Mouse (Mus musculus): ENCODE measurements around the gene Cmpk2. TPM values are rescaled to one million over a fixed set of nuclear protein-coding genes. Genes with fewer than 3 reads are reported as not detected.
"Not testable (repeated sequence)": the region's sequence is repeated elsewhere in the genome, so short reads cannot be mapped to it uniquely, and the experiment has no call there.

Cmpk2 gene
- polyA plus RNA-seq, 1 experiment from 2014 or later = 11.5 TPM

- no peaks in the 10 kb centered on the region for H3K27me3 ChIP-seq
- H3K4me1 ChIP-seq = peaks cover 8% of the 10 kb centered on the region; the same call in 1 of the 2 replicates
- no peak overlapping the region for H3K4me3 ChIP-seq
- H3K9ac ChIP-seq (replicated peaks) = no peak overlapping the region
- H3K9me3 ChIP-seq = no peaks in the 10 kb centered on the region
- 34% methylated on average over 5 of the region's 5 CpGs for WGBS
- H3K4me2 ChIP-seq (replicated peaks) = no peak overlapping the region
- no peaks in the 10 kb centered on the region for H3K36me3 ChIP-seq
- no peak for ATAC-seq (replicated peaks)
- H3K27ac ChIP-seq (replicated peaks) = no peak overlapping the region
Observed at GRCm38 (mm10) chr12:26454682-26455081, 14.3 kb upstream of the Cmpk2 start.

DNA sequence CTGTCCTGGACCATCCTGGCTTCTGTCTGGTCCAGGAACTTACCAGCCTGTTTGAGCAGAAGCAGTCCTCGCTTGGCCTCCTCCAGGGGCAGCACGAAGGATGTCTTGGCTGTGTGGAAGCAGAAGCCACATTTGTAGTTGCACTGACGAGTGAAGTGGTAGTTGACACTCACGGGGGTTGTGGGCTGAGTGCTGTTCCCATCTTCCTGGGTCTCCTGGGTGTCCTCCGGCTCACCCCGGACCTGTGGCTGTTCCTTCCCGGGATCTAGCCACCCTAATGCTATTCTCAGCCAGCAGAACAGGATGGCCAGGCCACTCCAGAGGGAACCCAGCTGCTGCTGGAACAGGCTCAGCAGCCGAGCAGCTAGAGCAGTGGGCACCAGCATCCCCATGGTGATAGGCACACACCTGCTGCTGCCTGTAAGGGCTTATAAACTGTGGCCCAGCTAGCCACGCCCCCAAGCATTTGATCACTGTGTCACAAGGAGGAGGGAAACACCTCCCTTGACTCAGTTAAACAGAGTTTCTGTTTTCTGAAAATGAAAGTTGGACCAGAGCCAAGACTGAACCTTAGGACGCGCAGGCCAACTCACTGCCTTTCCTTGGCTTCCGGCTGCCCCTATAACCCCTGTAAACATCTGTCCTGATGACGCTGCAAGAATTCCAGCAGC lies 12.8 kb upstream of the Cmpk2 start, which contains the start of gene Rsad2:
TSS of gene Rsad2 (minus strand) at position 425 of the 671 bp plus-strand sequence.
- no peak within 1 kb of the TSS; the same call in 1 of the 2 replicates for H3K4me2 ChIP-seq (replicated peaks)
- WGBS = 42% methylated on average over 13 of the region's 13 CpGs
- 0 out of 2 replicates have a peak, but pooled peaks have one; percentile 26 for ATAC-seq (replicated peaks)

DNA sequence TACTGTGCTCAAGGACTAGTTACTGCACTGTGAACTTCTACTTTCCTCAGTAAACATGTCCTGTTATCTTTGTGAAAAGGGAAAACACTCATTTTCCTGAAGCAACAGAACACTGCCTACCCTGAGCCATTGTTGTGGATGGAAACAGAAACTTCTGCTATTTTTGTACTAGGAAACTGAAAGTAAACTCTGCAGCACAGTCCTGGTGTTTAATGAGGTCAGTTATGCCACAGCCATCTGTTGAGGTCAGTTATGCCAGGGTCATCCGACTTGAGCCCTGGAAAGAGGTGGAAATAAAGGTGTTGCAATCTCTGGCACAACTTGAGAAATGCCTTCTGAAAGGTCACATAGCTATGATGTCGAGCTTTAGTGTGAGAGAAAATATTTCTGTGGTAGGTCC lies 8.9 kb upstream of the Cmpk2 start:
- Histone ChIP-seq H3K27ac (replicated peaks) (no peak overlapping the region), H3K4me1 (peaks cover 8% of the 10 kb centered on the region; the same call in 1 of the 2 replicates), H3K27me3 (no peaks in the 10 kb centered on the region), H3K9me3 (no peaks in the 10 kb centered on the region), H3K4me3 (no peak overlapping the region), H3K9ac (replicated peaks) (no peak overlapping the region), H3K4me2 (replicated peaks) (no peak overlapping the region), H3K36me3 (no peaks in the 10 kb centered on the region)
- WGBS = 78% methylated on average over 2 of the region's 2 CpGs
- ATAC-seq (replicated peaks) = no peak

More for the DNA sequence above, 12.8 kb upstream of the Cmpk2 start, which contains the start of gene Rsad2:
- Histone ChIP-seq H3K27me3 (no peaks in the 10 kb centered on the region), H3K4me3 (no peak within 1 kb of the TSS), H3K9me3 (no peaks in the 10 kb centered on the region), H3K4me1 (peaks cover 8% of the 10 kb centered on the region; the same call in 1 of the 2 replicates), H3K9ac (replicated peaks) (no peak within 1 kb of the TSS), H3K36me3 (no peaks in the 10 kb centered on the region), H3K27ac (replicated peaks) (no peak within 1 kb of the TSS)

DNA sequence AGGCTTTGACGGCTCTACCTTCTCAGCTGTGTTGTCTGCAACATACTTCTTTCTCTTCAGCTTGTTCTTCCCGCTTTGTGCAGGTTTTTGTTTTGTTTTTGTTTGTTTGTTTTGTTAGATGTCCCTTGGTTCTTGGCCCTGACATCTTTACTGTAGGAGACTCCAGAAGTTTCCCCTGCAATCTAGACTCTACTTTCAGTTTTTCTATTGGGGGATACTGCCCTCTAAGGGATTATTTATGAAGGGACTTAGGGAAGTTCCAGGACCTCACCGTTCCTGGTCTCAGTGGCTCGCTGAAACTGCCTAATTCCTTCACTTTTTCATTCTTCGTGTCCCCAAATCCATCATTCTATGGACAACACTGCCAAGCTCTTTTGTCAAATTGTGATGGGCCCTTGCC lies 3.4 kb upstream of the Cmpk2 start:
- Histone ChIP-seq H3K27ac (replicated peaks) (no peak overlapping the region), H3K36me3 (no peaks in the 10 kb centered on the region), H3K4me3 (no peak overlapping the region), H3K9me3 (no peaks in the 10 kb centered on the region), H3K4me1 (peaks cover 14% of the 10 kb centered on the region), H3K27me3 (no peaks in the 10 kb centered on the region), H3K9ac (replicated peaks) (no peak overlapping the region), H3K4me2 (replicated peaks) (no peak overlapping the region)
- WGBS = 69% methylated on average over 5 of the region's 5 CpGs
- no peak for ATAC-seq (replicated peaks)

- Histone ChIP-seq H3K4me2 (replicated peaks) (peak overlapping the region; percentile 83), H3K27ac (replicated peaks) (peak overlapping the region; percentile 82), H3K36me3 (no peaks in the 10 kb centered on the region), H3K9me3 (no peaks in the 10 kb centered on the region), H3K4me1 (peaks cover 17% of the 10 kb centered on the region), H3K27me3 (no peaks in the 10 kb centered on the region), H3K4me3 (peak overlapping the region; percentile 50), H3K9ac (replicated peaks) (peak overlapping the region; percentile 63)
- 0 out of 2 replicates have a peak, but pooled peaks have one; percentile 8 for ATAC-seq (replicated peaks)
- 22% methylated on average over 6 of the region's 6 CpGs for WGBS
Observed at GRCm38 (mm10) chr12:26470042-26470409, 1.0 kb downstream of the Cmpk2 start.

DNA sequence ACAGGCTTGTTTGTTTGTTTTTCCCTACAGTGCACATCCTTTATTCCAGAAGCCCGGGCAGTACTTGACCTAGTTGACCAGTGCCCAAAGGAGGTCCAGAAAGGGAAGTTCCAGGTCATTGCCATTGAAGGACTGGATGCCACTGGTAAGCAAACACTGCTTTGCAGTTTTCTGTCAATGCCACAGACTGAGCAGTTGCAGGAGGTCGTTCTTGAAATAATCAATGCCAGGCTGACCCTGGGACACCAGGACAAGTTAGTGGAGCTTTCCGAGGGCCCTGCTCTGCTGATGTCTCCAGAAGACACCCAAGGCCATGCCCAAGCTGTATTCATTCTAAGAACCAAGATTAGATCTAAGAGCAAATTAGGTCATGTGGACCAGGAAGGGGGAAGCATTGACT lies 2.4 kb downstream of the Cmpk2 start:
- no peak overlapping the region for H3K4me3 ChIP-seq

DNA sequence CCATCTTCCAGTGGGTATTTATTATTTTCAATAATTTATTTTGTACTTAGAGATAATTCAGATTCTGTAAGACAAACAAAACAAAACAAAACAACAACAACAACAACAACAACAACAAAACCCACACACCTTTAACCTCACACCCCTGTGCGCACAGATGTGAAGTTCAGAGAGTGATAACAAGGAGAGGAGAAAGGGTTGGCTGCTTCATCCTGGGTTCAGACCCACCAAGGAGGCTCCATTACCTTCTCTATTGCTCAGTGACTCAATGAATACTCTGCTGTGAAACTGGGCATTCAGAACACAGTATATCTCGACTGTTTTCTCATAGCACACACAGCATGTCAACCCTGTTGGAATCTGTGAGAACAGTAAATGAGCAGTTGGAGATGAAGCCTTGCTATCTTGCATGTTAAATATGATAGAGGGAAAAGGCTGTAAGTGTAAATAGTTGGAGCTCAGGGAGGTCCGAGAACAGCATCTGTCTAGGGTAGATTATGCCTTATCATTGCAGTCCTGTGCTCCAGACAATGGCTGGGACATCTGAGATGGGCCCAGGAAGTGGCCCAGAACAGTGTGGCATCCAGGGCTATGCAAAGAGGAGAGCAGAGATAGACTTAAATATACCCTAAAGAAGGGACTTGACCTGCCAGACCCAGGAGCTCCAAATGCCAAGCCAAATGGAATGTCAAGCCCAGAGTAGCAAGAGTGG lies 3.9 kb downstream of the Cmpk2 start:
- Histone ChIP-seq H3K4me2 (replicated peaks) (no peak overlapping the region), H3K4me1 (peaks cover 17% of the 10 kb centered on the region), H3K27me3 (no peaks in the 10 kb centered on the region), H3K9ac (replicated peaks) (no peak overlapping the region), H3K27ac (replicated peaks) (no peak overlapping the region), H3K36me3 (no peaks in the 10 kb centered on the region), H3K9me3 (no peaks in the 10 kb centered on the region), H3K4me3 (no peak overlapping the region)
- no peak for ATAC-seq (replicated peaks)
- 89% methylated on average over 3 of the region's 3 CpGs for WGBS

More for the DNA sequence above, 2.4 kb downstream of the Cmpk2 start:
- H3K9ac ChIP-seq (replicated peaks) = no peak overlapping the region
- no peak for ATAC-seq (replicated peaks)
- H3K4me1 ChIP-seq = peaks cover 17% of the 10 kb centered on the region
- H3K27ac ChIP-seq (replicated peaks) = no peak overlapping the region
- H3K27me3 ChIP-seq = no peaks in the 10 kb centered on the region
- H3K9me3 ChIP-seq = no peaks in the 10 kb centered on the region
- no peak overlapping the region for H3K4me2 ChIP-seq (replicated peaks)
- no peaks in the 10 kb centered on the region for H3K36me3 ChIP-seq
- WGBS = 79% methylated on average over 3 of the region's 3 CpGs

DNA sequence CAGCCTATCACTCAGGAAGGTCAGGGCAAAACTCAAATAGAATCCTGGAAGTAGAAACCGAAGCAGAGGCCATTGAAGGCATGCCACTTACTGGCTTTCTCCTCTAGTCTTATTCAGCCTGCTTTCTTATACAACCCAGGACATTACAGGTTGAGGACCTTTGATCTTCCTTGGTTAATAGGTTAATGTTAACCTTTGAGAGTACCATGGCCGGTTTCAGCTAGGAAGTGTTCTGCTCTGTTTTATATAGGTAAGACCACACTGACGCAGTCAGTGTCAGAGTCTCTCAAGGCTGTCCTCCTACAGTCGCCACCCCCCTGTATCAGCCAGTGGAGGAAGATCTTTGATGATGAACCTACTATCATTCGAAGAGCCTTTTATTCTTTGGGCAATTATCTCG lies 4.7 kb downstream of the Cmpk2 start:
- Histone ChIP-seq H3K9ac (replicated peaks) (no peak overlapping the region), H3K36me3 (no peaks in the 10 kb centered on the region), H3K27me3 (no peaks in the 10 kb centered on the region), H3K4me2 (replicated peaks) (no peak overlapping the region), H3K27ac (replicated peaks) (no peak overlapping the region), H3K9me3 (no peaks in the 10 kb centered on the region), H3K4me3 (no peak overlapping the region), H3K4me1 (peaks cover 17% of the 10 kb centered on the region)
- no peak for ATAC-seq (replicated peaks)
- WGBS = 89% methylated on average over 6 of the region's 6 CpGs

GRCm38 (mm10) chr12:26477198-26477597 lies 8.2 kb downstream of the Cmpk2 start:
- WGBS = 91% methylated on average over 5 of the region's 5 CpGs
- no peak overlapping the region for H3K4me2 ChIP-seq (replicated peaks)
- H3K4me3 ChIP-seq = no peak overlapping the region
- H3K9me3 ChIP-seq = no peaks in the 10 kb centered on the region
- no peaks in the 10 kb centered on the region for H3K4me1 ChIP-seq
- ATAC-seq (replicated peaks) = no peak
- no peak overlapping the region for H3K9ac ChIP-seq (replicated peaks)
- H3K36me3 ChIP-seq = no peaks in the 10 kb centered on the region
- no peaks in the 10 kb centered on the region for H3K27me3 ChIP-seq
- no peak overlapping the region for H3K27ac ChIP-seq (replicated peaks)

GRCm38 (mm10) chr12:26478196-26479004 lies 9.4 kb downstream of the Cmpk2 start:
- no peaks in the 10 kb centered on the region for H3K36me3 ChIP-seq
- no peak overlapping the region for H3K4me2 ChIP-seq (replicated peaks)
- no peaks in the 10 kb centered on the region for H3K27me3 ChIP-seq
- no peak overlapping the region for H3K27ac ChIP-seq (replicated peaks)
- WGBS = 61% methylated on average over 18 of the region's 18 CpGs
- H3K9me3 ChIP-seq = no peaks in the 10 kb centered on the region
- no peak overlapping the region for H3K9ac ChIP-seq (replicated peaks)
- H3K4me1 ChIP-seq = no peaks in the 10 kb centered on the region
- no peak overlapping the region for H3K4me3 ChIP-seq
- no peak for ATAC-seq (replicated peaks)

GRCm38 (mm10) chr12:26485738-26486580 lies 17.0 kb downstream of the Cmpk2 start:
- 93% methylated on average over 12 of the region's 12 CpGs for WGBS

More at GRCm38 (mm10) chr12:26485738-26486580, 17.0 kb downstream of the Cmpk2 start:
- peaks cover 12% of the 10 kb centered on the region for H3K4me1 ChIP-seq
- H3K27ac ChIP-seq (replicated peaks); H3K4me2 ChIP-seq (replicated peaks); H3K36me3 ChIP-seq; ATAC-seq (replicated peaks); H3K9me3 ChIP-seq; H3K27me3 ChIP-seq; H3K9ac ChIP-seq (replicated peaks); H3K4me3 ChIP-seq: not testable (repeated sequence)

Data from forebrain, embryonic 15.5 days (tissue).